Mouse (Mus musculus) urinary bladder, postnatal 10 days (tissue): ENCODE results near the gene Cd164.
"Not testable (repeated sequence)": the region's sequence is repeated elsewhere in the genome, so short reads cannot be mapped to it uniquely, and the experiment has no call there.

ENCODE experiments used
- DNase-seq: peaks from one replicate; pipeline ENCODE4 v3.0.0; 2022; ENCODE audit warnings: low spot score

Gene Cd164

GRCm38 (mm10) chr10:41500941-41501340 lies 18.3 kb upstream of the Cd164 start:
- no peak for DNase-seq

GRCm38 (mm10) chr10:41504996-41505395 lies 14.2 kb upstream of the Cd164 start:
- DNase-seq, result no peak

- DNase-seq, result not testable (repeated sequence)
Observed at GRCm38 (mm10) chr10:41505446-41505845, 13.8 kb upstream of the Cd164 start.

GRCm38 (mm10) chr10:41509160-41509559 lies 10.1 kb upstream of the Cd164 start:
- DNase-seq, result no peak

- DNase-seq, result no peak
Observed at GRCm38 (mm10) chr10:41514301-41514700, 4.9 kb upstream of the Cd164 start.

GRCm38 (mm10) chr10:41514921-41515320 lies 4.3 kb upstream of the Cd164 start:
- no peak for DNase-seq

- DNase-seq, result no peak
Observed at GRCm38 (mm10) chr10:41518508-41518980, 670 bp upstream of the Cd164 start.

- peak; percentile 14 for DNase-seq
Observed at GRCm38 (mm10) chr10:41519640-41520409, 611 bp downstream of the Cd164 start.

- DNase-seq, result no peak
Observed at GRCm38 (mm10) chr10:41520410-41520673, 1.1 kb downstream of the Cd164 start.

GRCm38 (mm10) chr10:41523386-41523785 lies 4.2 kb downstream of the Cd164 start:
- DNase-seq, result no peak

GRCm38 (mm10) chr10:41525696-41526095 lies 6.5 kb downstream of the Cd164 start:
- no peak for DNase-seq

GRCm38 (mm10) chr10:41529972-41530371 lies 10.8 kb downstream of the Cd164 start:
- DNase-seq, result no peak

- no peak for DNase-seq
Observed at GRCm38 (mm10) chr10:41535991-41536390, 16.8 kb downstream of the Cd164 start.

GRCm38 (mm10) chr10:41536714-41537113 lies 17.5 kb downstream of the Cd164 start:
- DNase-seq, result no peak

- no peak for DNase-seq
Observed at GRCm38 (mm10) chr10:41537226-41537982, 18.2 kb downstream of the Cd164 start.

- DNase-seq, result no peak
Observed at GRCm38 (mm10) chr10:41537983-41538330, 18.7 kb downstream of the Cd164 start.

GRCm38 (mm10) chr10:41538986-41539385 lies 19.8 kb downstream of the Cd164 start:
- DNase-seq, result no peak

- no peak for DNase-seq
Observed at GRCm38 (mm10) chr10:41542057-41542456, 22.8 kb downstream of the Cd164 start.

- no peak for DNase-seq
Observed at GRCm38 (mm10) chr10:41543439-41543838, 24.2 kb downstream of the Cd164 start.

GRCm38 (mm10) chr10:41543844-41544243 lies 24.6 kb downstream of the Cd164 start:
- DNase-seq, result no peak

GRCm38 (mm10) chr10:41544481-41545190 lies 25.4 kb downstream of the Cd164 start:
- no peak for DNase-seq

- DNase-seq, result no peak
Observed at GRCm38 (mm10) chr10:41545224-41545755, 26.1 kb downstream of the Cd164 start.
